Mouse (Mus musculus): ENCODE measurements around the gene 4921536K21Rik. TPM values are rescaled to one million over a fixed set of nuclear protein-coding genes. Genes with fewer than 3 reads are reported as not detected.

The 4921536K21Rik gene
- total and polyA plus RNA-seq, 3 experiments: 0.21 to 0.61 TPM; not detected in 1

DNA sequence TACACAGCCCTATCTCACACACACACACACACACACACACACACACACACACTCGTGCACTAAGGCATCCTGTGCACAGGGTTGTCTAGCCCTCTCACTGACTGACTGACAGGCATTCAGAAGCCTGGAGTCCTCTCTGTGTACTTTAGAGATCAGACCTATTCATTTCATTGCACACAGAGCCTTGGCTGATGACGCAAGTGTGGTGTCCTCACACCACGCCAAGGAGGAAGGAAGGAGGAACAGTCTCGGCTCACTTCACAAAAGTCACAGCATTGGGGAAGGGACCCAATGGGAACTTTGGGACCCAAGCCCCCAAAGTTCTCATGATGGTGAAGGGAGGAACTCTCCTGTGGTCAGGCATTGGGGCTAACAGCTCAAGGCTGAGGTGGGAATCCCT is 35.1 kb upstream of the 4921536K21Rik start:
- H3K4me3 ChIP-seq (replicated peaks in 1 of 3; ENCODE audit: low read depth in 2 of 3, low read length in 2 of 3, poor library complexity in 1 of 3): no peak overlapping the region
- dilution Hi-C loops (cut with MboI; ENCODE audit: extremely low pct_ligation_motif_present, extremely low pct_unique_long_range_greater_than_20kb, low sequenced_read_pairs) (no loop called here), in situ Hi-C loops (cut with MboI; ENCODE audit: low pct_ligation_motif_present, low pct_unique_long_range_greater_than_20kb, low sequenced_read_pairs) (no loop called here)
- peaks cover 86% of the 10 kb centered on the region for H3K27me3 ChIP-seq (replicated peaks)
- no peaks in the 10 kb centered on the region for H3K36me3 ChIP-seq (replicated peaks in 1 of 2; ENCODE audit: control insufficient read depth in 1 of 2, insufficient read depth in 1 of 2, low read length in 1 of 2)
- H3K4me2 ChIP-seq (ENCODE audit: insufficient read depth, low read depth, poor library complexity, severe bottlenecking): no peak overlapping the region
- no peak for DNase-seq (ENCODE audit: extremely low read depth)
- H3K9me3 ChIP-seq (replicated peaks; ENCODE audit: low read length): no peaks in the 10 kb centered on the region
- no peak overlapping the region for H3K9ac ChIP-seq (ENCODE audit: insufficient read depth, low read depth)
- H3K79me2 ChIP-seq (replicated peaks; ENCODE audit: control insufficient read depth, extremely low read depth, insufficient read depth, poor library complexity, severe bottlenecking): no peaks in the 10 kb centered on the region
- peaks cover 0 to 7% of the 10 kb centered on the region in 2 experiments; a peak in 2 of 4 replicates for H3K4me1 ChIP-seq (ENCODE audit: control insufficient read depth in 1 of 2, insufficient read depth in 2 of 2)
- TF ChIP-seq MXI1 (IDR thresholded peaks at IDR 0.05; ENCODE audit: low read depth, low read length): no peak
- no peak for TF ChIP-seq PAX5 (IDR thresholded peaks at IDR 0.05; ENCODE audit: low read length)
- TF ChIP-seq CHD2 (IDR thresholded peaks at IDR 0.05; ENCODE audit: low read length): no peak
- no peak for TF ChIP-seq CHD1 (IDR thresholded peaks at IDR 0.05; ENCODE audit: low read depth, low read length)
- TF ChIP-seq USF2 (conservative IDR thresholded peaks at IDR 0.05; ENCODE audit: low read depth, low read length): no peak
- TF ChIP-seq NRF1 (IDR thresholded peaks at IDR 0.05; ENCODE audit: low read depth, low read length): no peak
- TF ChIP-seq ELF1 (IDR thresholded peaks at IDR 0.05; ENCODE audit: low read depth, low read length): no peak
- no peak for TF ChIP-seq RCOR1 (conservative IDR thresholded peaks at IDR 0.05; ENCODE audit: low read depth, low read length)
- TF ChIP-seq MYC (IDR thresholded peaks at IDR 0.05; ENCODE audit: low read depth, low read length): no peak
- TF ChIP-seq E2F4 (IDR thresholded peaks at IDR 0.05; ENCODE audit: insufficient replicate concordance, low read depth, low read length): no peak
- TF ChIP-seq UBTF (IDR thresholded peaks at IDR 0.05; ENCODE audit: low read depth, low read length): no peak
- TF ChIP-seq GABPA (IDR thresholded peaks at IDR 0.05; ENCODE audit: insufficient replicate concordance, low read depth, low read length): no peak
- TF ChIP-seq JUN (IDR thresholded peaks at IDR 0.05; ENCODE audit: insufficient read depth, low read depth, low read length): no peak
- TF ChIP-seq IRF4 (IDR thresholded peaks at IDR 0.05; ENCODE audit: low read depth, low read length): no peak
- no peak for TF ChIP-seq ETS1 (conservative IDR thresholded peaks at IDR 0.05; ENCODE audit: low read depth, low read length)
- no peak for TF ChIP-seq POLR2A (IDR thresholded peaks at IDR 0.05; ENCODE audit: low read depth, low read length)
- no peak for TF ChIP-seq ZMIZ1 (IDR thresholded peaks at IDR 0.05; ENCODE audit: low read depth, low read length)
- no peak for TF ChIP-seq KAT2A (IDR thresholded peaks at IDR 0.05; ENCODE audit: insufficient replicate concordance, low read length)
- H3K27ac ChIP-seq (ENCODE audit: insufficient read depth, low read depth): no peak overlapping the region

DNA sequence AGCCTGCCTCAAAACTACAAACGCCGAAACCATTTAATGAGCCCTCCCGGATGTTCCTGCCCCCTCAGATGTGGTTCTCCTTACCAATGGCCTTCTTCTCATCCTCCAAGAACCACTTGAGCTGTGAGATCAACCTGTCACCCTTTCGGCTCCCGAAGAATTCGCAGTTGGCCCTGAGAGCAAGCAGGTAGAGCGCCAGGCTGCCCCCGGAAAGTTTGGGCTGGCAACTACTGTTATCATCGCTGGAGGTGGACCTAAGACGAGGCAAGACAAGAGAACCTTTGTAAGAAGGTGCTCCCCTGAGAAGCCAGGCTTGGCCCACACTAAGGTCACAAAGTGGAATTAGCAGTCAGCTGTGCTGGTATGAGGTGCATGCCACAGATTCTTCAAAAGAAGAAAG is 31.0 kb upstream of the 4921536K21Rik start:
- dilution Hi-C loops (cut with MboI; ENCODE audit: extremely low pct_ligation_motif_present, extremely low pct_unique_long_range_greater_than_20kb, low sequenced_read_pairs): no loop called here
- no peak overlapping the region for H3K27ac ChIP-seq (ENCODE audit: insufficient read depth, low read depth)
- no peaks in the 10 kb centered on the region for H3K79me2 ChIP-seq (replicated peaks; ENCODE audit: control insufficient read depth, extremely low read depth, insufficient read depth, poor library complexity, severe bottlenecking)
- TF ChIP-seq MAX (IDR thresholded peaks at IDR 0.05; ENCODE audit: low read length): no peak
- TF ChIP-seq KAT2A (IDR thresholded peaks at IDR 0.05; ENCODE audit: insufficient replicate concordance, low read length): no peak
- no peak for TF ChIP-seq MYC (IDR thresholded peaks at IDR 0.05; ENCODE audit: low read depth, low read length)
- H3K9ac ChIP-seq (ENCODE audit: insufficient read depth, low read depth): no peak overlapping the region
- no peaks in the 10 kb centered on the region for H3K9me3 ChIP-seq (replicated peaks; ENCODE audit: low read length)
- H3K4me1 ChIP-seq (ENCODE audit: control insufficient read depth in 1 of 2, insufficient read depth in 2 of 2): no peaks in the 10 kb centered on the region
- no peak overlapping the region for H3K4me2 ChIP-seq (ENCODE audit: insufficient read depth, low read depth, poor library complexity, severe bottlenecking)
- H3K4me3 ChIP-seq (replicated peaks in 1 of 3; ENCODE audit: low read depth in 2 of 3, low read length in 2 of 3, poor library complexity in 1 of 3): no peak overlapping the region
- no peaks in the 10 kb centered on the region for H3K36me3 ChIP-seq (replicated peaks in 1 of 2; ENCODE audit: control insufficient read depth in 1 of 2, insufficient read depth in 1 of 2, low read length in 1 of 2)
- H3K27me3 ChIP-seq (replicated peaks): peaks cover 87% of the 10 kb centered on the region
- in situ Hi-C loops (cut with MboI; ENCODE audit: low pct_ligation_motif_present, low pct_unique_long_range_greater_than_20kb, low sequenced_read_pairs): no loop called here
- no peak for DNase-seq (ENCODE audit: extremely low read depth)

All from CH12.LX (cell line).